Mouse (Mus musculus) CH12.LX (cell line): ENCODE measurements at regions not wholly inside any gene's neighbourhood (a gene's known extent, or its start where the extent isn't known, plus 50 kb on each side); places are given as distances from the start of the nearest gene placed in this dataset.

Experiments
- DNase-seq: peaks from one replicate; pipeline ENCODE4 v3.0.0-alpha.2; 2013; ENCODE audit errors: extremely low read depth
- H3K27ac ChIP-seq: 2 replicates; pipeline ENCODE4 v1.5.1; 2012; ENCODE audit warnings: low read depth, mild to moderate bottlenecking, control low read depth, moderate library complexity; ENCODE audit not compliant: insufficient read depth
- H3K27me3 ChIP-seq: replicated peaks from 2 replicates; pipeline ENCODE3; 2012; ENCODE audit warnings: inconsistent platforms
- H3K36me3 ChIP-seq, 2 experiments: replicated peaks in 1 of 2; 2 replicates each; pipeline versions ENCODE3 to v1.6.1; 2012; ENCODE audit warnings: inconsistent platforms in 1 of 2, low read length in 1 of 2, mild to moderate bottlenecking in 1 of 2, mixed read lengths in 1 of 2, moderate library complexity in 1 of 2; ENCODE audit not compliant: control insufficient read depth in 1 of 2, insufficient read depth in 1 of 2
- H3K4me1 ChIP-seq, 2 experiments: 2 replicates each; pipeline ENCODE4 v1.6.1; 2012; ENCODE audit warnings: inconsistent platforms in 1 of 2, moderate library complexity in 1 of 2; ENCODE audit not compliant: insufficient read depth in 2 of 2, control insufficient read depth in 1 of 2
- H3K4me2 ChIP-seq: 2 replicates; pipeline ENCODE4 v1.6.1; 2012; ENCODE audit warnings: low read depth, mild to moderate bottlenecking, control low read depth; ENCODE audit not compliant: poor library complexity, insufficient read depth, severe bottlenecking
- H3K4me3 ChIP-seq, 3 experiments: fragments of 150-350 bp in 1 of 3; sonication (generic) in 1 of 3; replicated peaks in 1 of 3; 2 replicates each; pipeline versions ENCODE3 to v1.5.1; 2011 to 2012; ENCODE audit warnings: low read depth in 2 of 3, low read length in 2 of 3, mild to moderate bottlenecking in 2 of 3, moderate library complexity in 2 of 3, control low read depth in 1 of 3, improper control_type of control experiment in 1 of 3, inconsistent platforms in 1 of 3, mixed read lengths in 1 of 3; ENCODE audit not compliant: poor library complexity in 1 of 3
- H3K79me2 ChIP-seq: replicated peaks from 2 replicates; pipeline ENCODE4 v1.6.1; 2012; ENCODE audit warnings: mild to moderate bottlenecking, moderate library complexity; ENCODE audit not compliant: control insufficient read depth, poor library complexity, insufficient read depth, severe bottlenecking; ENCODE audit errors: extremely low read depth
- H3K9ac ChIP-seq: 2 replicates; pipeline ENCODE4 v1.6.1; 2012; ENCODE audit warnings: low read depth, mild to moderate bottlenecking, control low read depth, moderate library complexity; ENCODE audit not compliant: insufficient read depth
- H3K9me3 ChIP-seq: replicated peaks from 2 replicates; pipeline ENCODE3; 2012; ENCODE audit warnings: low read length, inconsistent platforms, mixed read lengths
- E2F4 ChIP-seq: IDR thresholded peaks from 2 replicates; pipeline ENCODE4 v1.6.1; 2011; ENCODE audit warnings: low read depth, low read length, improper control_type of control experiment; ENCODE audit not compliant: insufficient replicate concordance
- ELF1 ChIP-seq: IDR thresholded peaks from 2 replicates; pipeline ENCODE4 v1.6.1; 2014; ENCODE audit warnings: low read depth, mild to moderate bottlenecking, inconsistent platforms, low read length, improper control_type of control experiment
- EP300 ChIP-seq: IDR thresholded peaks from 2 replicates; pipeline ENCODE4 v1.6.1; 2011; ENCODE audit warnings: low read length, improper control_type of control experiment
- GABPA ChIP-seq: IDR thresholded peaks from 2 replicates; pipeline ENCODE4 v1.6.1; 2012; ENCODE audit warnings: low read depth, low read length, improper control_type of control experiment, inconsistent platforms; ENCODE audit not compliant: insufficient replicate concordance
- HCFC1 ChIP-seq: IDR thresholded peaks from 2 replicates; pipeline ENCODE4 v1.6.1; 2012; ENCODE audit warnings: low read depth, mild to moderate bottlenecking, inconsistent platforms, low read length, improper control_type of control experiment
- IRF4 ChIP-seq: IDR thresholded peaks from 2 replicates; pipeline ENCODE4 v1.6.1; 2014; ENCODE audit warnings: low read depth, mild to moderate bottlenecking, inconsistent platforms, low read length, improper control_type of control experiment
- JUN ChIP-seq: IDR thresholded peaks from 2 replicates; pipeline ENCODE4 v1.6.1; 2011; ENCODE audit warnings: low read depth, mild to moderate bottlenecking, low read length, improper control_type of control experiment, moderate library complexity; ENCODE audit not compliant: insufficient read depth
- JUND ChIP-seq: conservative IDR thresholded peaks from 2 replicates; pipeline ENCODE4 v1.6.1; 2011; ENCODE audit warnings: low read depth, low read length, improper control_type of control experiment
- KAT2A ChIP-seq: IDR thresholded peaks from 2 replicates; pipeline ENCODE4 v1.6.1; 2012; ENCODE audit warnings: low read length, improper control_type of control experiment, inconsistent platforms; ENCODE audit not compliant: insufficient replicate concordance
- MAFK ChIP-seq: IDR thresholded peaks from 2 replicates; pipeline ENCODE4 v1.6.1; 2011; ENCODE audit warnings: low read length, improper control_type of control experiment; ENCODE audit not compliant: insufficient replicate concordance
- MAX ChIP-seq: IDR thresholded peaks from 2 replicates; pipeline ENCODE4 v1.6.1; 2011; ENCODE audit warnings: low read length, improper control_type of control experiment
- MEF2A ChIP-seq: IDR thresholded peaks from 2 replicates; pipeline ENCODE4 v1.6.1; 2014; ENCODE audit warnings: low read depth, mild to moderate bottlenecking, inconsistent platforms, low read length, improper control_type of control experiment, borderline replicate concordance
- MXI1 ChIP-seq: IDR thresholded peaks from 2 replicates; pipeline ENCODE4 v1.6.1; 2011; ENCODE audit warnings: mild to moderate bottlenecking, low read depth, low read length, improper control_type of control experiment
- POLR2A ChIP-seq: IDR thresholded peaks from 2 replicates; pipeline ENCODE4 v1.6.1; 2011; ENCODE audit warnings: low read depth, mild to moderate bottlenecking, improper control_type of control experiment, low read length
- POLR2AphosphoS2 ChIP-seq: IDR thresholded peaks from 2 replicates; pipeline ENCODE4 v1.6.1; 2011; ENCODE audit warnings: low read depth, low read length, improper control_type of control experiment
- SIN3A ChIP-seq: IDR thresholded peaks from 2 replicates; pipeline ENCODE4 v1.6.1; 2012; ENCODE audit warnings: low read length, improper control_type of control experiment, inconsistent platforms
- TBP ChIP-seq: conservative IDR thresholded peaks from 2 replicates; pipeline ENCODE4 v1.6.1; 2011; ENCODE audit warnings: low read depth, low read length, improper control_type of control experiment
- TCF12 ChIP-seq: IDR thresholded peaks from 2 replicates; pipeline ENCODE4 v1.6.1; 2014; ENCODE audit warnings: low read depth, mild to moderate bottlenecking, inconsistent platforms, low read length, improper control_type of control experiment
- UBTF ChIP-seq: IDR thresholded peaks from 2 replicates; pipeline ENCODE4 v1.6.1; 2012; ENCODE audit warnings: low read depth, mild to moderate bottlenecking, inconsistent platforms, low read length, improper control_type of control experiment, moderate library complexity
- USF2 ChIP-seq: conservative IDR thresholded peaks from 2 replicates; pipeline ENCODE4 v1.6.1; 2011; ENCODE audit warnings: low read depth, low read length, improper control_type of control experiment
- ZC3H11A ChIP-seq: IDR thresholded peaks from 2 replicates; pipeline ENCODE4 v1.6.1; 2012; ENCODE audit warnings: low read depth, mild to moderate bottlenecking, inconsistent platforms, low read length, improper control_type of control experiment
- ZKSCAN1 ChIP-seq: IDR thresholded peaks from 2 replicates; pipeline ENCODE4 v1.6.1; 2012; ENCODE audit warnings: low read depth, inconsistent platforms, low read length, improper control_type of control experiment, borderline replicate concordance
- ZNF384 ChIP-seq: IDR thresholded peaks from 2 replicates; pipeline ENCODE4 v1.6.1; 2012; ENCODE audit warnings: low read depth, low read length, improper control_type of control experiment, inconsistent platforms
- dilution Hi-C: fragments of 300-500 bp; cut with MboI; formaldehyde crosslinking; loops from 2 replicates; pipeline ENCODE4 v1.14.3; 2020; ENCODE audit warnings: low sequenced_read_pairs; ENCODE audit not compliant: extremely low pct_unique_long_range_greater_than_20kb, extremely low pct_ligation_motif_present
- in situ Hi-C: fragments of 300-500 bp; cut with MboI; formaldehyde crosslinking; loops from 3 replicates; pipeline ENCODE4 v1.14.3; 2019; ENCODE audit warnings: low sequenced_read_pairs, low pct_ligation_motif_present, low pct_unique_long_range_greater_than_20kb, mixed read lengths

- TF ChIP-seq ZC3H11A (no peak), POLR2A (no peak), EP300 (no peak), JUN (no peak), UBTF (no peak), MAX (no peak), TBP (no peak)
- in situ Hi-C loops (no loop called here), dilution Hi-C loops (no loop called here)
- H3K4me3 ChIP-seq, result no peak overlapping the region
- H3K4me2 ChIP-seq, result no peak overlapping the region
- no peak overlapping the region for H3K9ac ChIP-seq
- no peaks in the 10 kb centered on the region for H3K36me3 ChIP-seq
- no peaks in the 10 kb centered on the region for H3K79me2 ChIP-seq
- no peak overlapping the region for H3K27ac ChIP-seq
- DNase-seq, result no peak
- no peaks in the 10 kb centered on the region for H3K27me3 ChIP-seq
- H3K4me1 ChIP-seq, result no peaks in the 10 kb centered on the region
- no peaks in the 10 kb centered on the region for H3K9me3 ChIP-seq
Observed at GRCm38 (mm10) chrX:11432403-11433004, 104.9 kb downstream of the H2al1j start.

- DNase-seq, result no peak
- Histone ChIP-seq H3K4me2 (no peak overlapping the region), H3K27me3 (no peaks in the 10 kb centered on the region), H3K27ac (no peak overlapping the region), H3K9me3 (no peaks in the 10 kb centered on the region), H3K79me2 (no peaks in the 10 kb centered on the region), H3K4me1 (no peaks in the 10 kb centered on the region), H3K4me3 (no peak overlapping the region), H3K9ac (no peak overlapping the region), H3K36me3 (no peaks in the 10 kb centered on the region)
- TF ChIP-seq MXI1, result no peak
- TF ChIP-seq POLR2A, result no peak
- TF ChIP-seq ZKSCAN1, result no peak
- TF ChIP-seq POLR2AphosphoS2, result no peak
- no peak for TF ChIP-seq SIN3A
- no peak for TF ChIP-seq TCF12
- TF ChIP-seq HCFC1, result no peak
- TF ChIP-seq E2F4, result no peak
- TF ChIP-seq IRF4, result no peak
- no peak for TF ChIP-seq KAT2A
- TF ChIP-seq JUN, result no peak
- TF ChIP-seq USF2, result no peak
- TF ChIP-seq JUND, result no peak
- no peak for TF ChIP-seq ZNF384
- TF ChIP-seq MAFK, result no peak
- TF ChIP-seq GABPA, result no peak
- no peak for TF ChIP-seq ELF1
- no peak for TF ChIP-seq MEF2A
- no peak for TF ChIP-seq UBTF
- TF ChIP-seq TBP, result no peak
- dilution Hi-C loops, result no loop called here
- in situ Hi-C loops, result no loop called here
Observed at GRCm38 (mm10) chrX:11435338-11435737, 107.7 kb downstream of the H2al1j start.
